Mouse (Mus musculus) intestine, embryonic 14.5 days (tissue): ENCODE data around the gene Nrcam. TPM values are rescaled to one million over a fixed set of nuclear protein-coding genes. Genes with fewer than 3 reads are reported as not detected.
A peak's percentile ranks its signal among the peaks of the same experiment; 100 is the strongest.
"Not testable (repeated sequence)": the region's sequence is repeated elsewhere in the genome, so short reads cannot be mapped to it uniquely, and the experiment has no call there.

Source experiments
- ATAC-seq: fragments of 200-750 bp; cut with Nextera tagmentation; replicated peaks from 2 replicates; pipeline ENCODE4 v1.8.0; 2017; ENCODE audit warnings: low read depth, moderate number of reproducible peaks, moderate TSS enrichment, moderate library complexity; ENCODE audit not compliant: low FRiP score, low TSS enrichment
- DNase-seq: peaks from one replicate; pipeline ENCODE4 v3.0.0-alpha.2; 2018; ENCODE audit warnings: low spot score
- H3K27ac ChIP-seq: fragments of 300-500 bp; sonication (generic); 2 replicates; pipeline ENCODE4 v1.5.1; 2014; ENCODE audit warnings: low read depth, mild to moderate bottlenecking, control low read depth
- H3K27me3 ChIP-seq: fragments of 300-500 bp; sonication (generic); replicated peaks from 2 replicates; pipeline ENCODE4 v1.6.1; 2014; ENCODE audit warnings: low read length, control low read depth; ENCODE audit not compliant: control insufficient read depth, insufficient read depth
- H3K36me3 ChIP-seq: fragments of 300-500 bp; sonication (generic); 2 replicates; pipeline ENCODE4 v1.6.1; 2014; ENCODE audit warnings: low read length, control low read depth; ENCODE audit not compliant: control insufficient read depth, insufficient read depth
- H3K4me1 ChIP-seq: fragments of 300-500 bp; sonication (generic); replicated peaks from 2 replicates; pipeline ENCODE4 v1.6.1; 2014; ENCODE audit warnings: low read length, control low read depth, mixed read lengths; ENCODE audit not compliant: control insufficient read depth, insufficient read depth
- H3K4me2 ChIP-seq: fragments of 300-500 bp; sonication (generic); 2 replicates; pipeline ENCODE4 v1.6.1; 2014; ENCODE audit warnings: low read length
- H3K4me3 ChIP-seq: fragments of 300-500 bp; sonication (generic); 2 replicates; pipeline ENCODE4 v1.5.1; 2014; ENCODE audit warnings: low read depth, low read length, control low read depth, mixed read lengths
- H3K9ac ChIP-seq: fragments of 300-500 bp; sonication (generic); 2 replicates; pipeline ENCODE4 v1.6.1; 2014; ENCODE audit warnings: mild to moderate bottlenecking, low read length
- H3K9me3 ChIP-seq: fragments of 300-500 bp; sonication (generic); 2 replicates; pipeline ENCODE4 v1.6.1; 2016; ENCODE audit warnings: low read length, control low read depth; ENCODE audit not compliant: control insufficient read depth
- WGBS: fragments of 180-500 bp; shearing (Covaris S2); extraction: QIAGEN DNeasy Blood & Tissue Kit; methylation state at CpG from one replicate; pipeline ENCODE4 v1.1.7; 2014; 5-methylcytosine and 5-hydroxymethylcytosine counted together
- polyA plus RNA-seq: library from polyadenylated mRNA; unstranded; fragments of >200 nt; fragmentation: Nextera tagmentation; extraction: Ambion mirVana; gene quantifications from 2 replicates; pipeline ENCODE4 v1.2.1, GENCODE M21; 2014

The Nrcam gene
- 5.2 and 6.5 TPM in 2 replicates for polyA plus RNA-seq

- no peak within 1 kb of the TSS for H3K27ac ChIP-seq
- peaks cover 7% of the 10 kb centered on the region for H3K4me1 ChIP-seq
- 2% methylated on average over 64 of the region's 74 CpGs for WGBS
- H3K36me3 ChIP-seq = no peaks in the 10 kb centered on the region
- DNase-seq = peak; percentile 86
- peak within 1 kb of the TSS; percentile 58 for H3K4me3 ChIP-seq
- peak; percentile 82 for ATAC-seq
- peak within 1 kb of the TSS; percentile 100 for H3K4me2 ChIP-seq
- peaks cover 18% of the 10 kb centered on the region for H3K27me3 ChIP-seq
- H3K9me3 ChIP-seq = no peaks in the 10 kb centered on the region
- H3K9ac ChIP-seq = peak within 1 kb of the TSS; percentile 35; the same call in 1 of the 2 replicates
Measured at GRCm38 (mm10) chr12:44328381-44329315, at the start of gene Nrcam. Gene Nrcam, plus strand, starts transcription at chr12:44328885.

GRCm38 (mm10) chr12:44280147-44280546 is 48.5 kb upstream of the Nrcam start:
- H3K4me2 ChIP-seq, H3K9me3 ChIP-seq, H3K27me3 ChIP-seq, H3K4me3 ChIP-seq, H3K36me3 ChIP-seq, ATAC-seq, H3K27ac ChIP-seq, H3K4me1 ChIP-seq, H3K9ac ChIP-seq, DNase-seq: not testable (repeated sequence)
- 66% methylated on average over 2 of the region's 2 CpGs for WGBS

- H3K9ac ChIP-seq = no peak overlapping the region
- 75% methylated on average over 3 of the region's 3 CpGs for WGBS
- no peak overlapping the region for H3K4me2 ChIP-seq
- DNase-seq (no peak), ATAC-seq (peak; percentile 76; the same call in 1 of the 2 replicates)
- H3K4me1 ChIP-seq = no peaks in the 10 kb centered on the region
- no peaks in the 10 kb centered on the region for H3K9me3 ChIP-seq
- peaks cover 14% of the 10 kb centered on the region; the same call in 1 of the 2 replicates for H3K36me3 ChIP-seq
- no peak overlapping the region for H3K27ac ChIP-seq
- no peak overlapping the region for H3K4me3 ChIP-seq
- no peaks in the 10 kb centered on the region for H3K27me3 ChIP-seq
Measured at GRCm38 (mm10) chr12:44281534-44281933, 47.2 kb upstream of the Nrcam start.

- Histone ChIP-seq H3K4me1 (no peaks in the 10 kb centered on the region), H3K27me3 (no peaks in the 10 kb centered on the region), H3K4me2 (no peak overlapping the region), H3K36me3 (peaks cover 17% of the 10 kb centered on the region; the same call in 1 of the 2 replicates), H3K9ac (no peak overlapping the region), H3K27ac (no peak overlapping the region), H3K4me3 (no peak overlapping the region), H3K9me3 (no peaks in the 10 kb centered on the region)
- no peak for ATAC-seq
- WGBS = 48% methylated on average over 9 of the region's 9 CpGs
- no peak for DNase-seq
Measured at GRCm38 (mm10) chr12:44283378-44283777, 45.3 kb upstream of the Nrcam start.

- WGBS = 96% methylated on average over 8 of the region's 8 CpGs
- H3K36me3 ChIP-seq = peaks cover 36% of the 10 kb centered on the region; the same call in 1 of the 2 replicates
- no peaks in the 10 kb centered on the region for H3K9me3 ChIP-seq
- DNase-seq = no peak
- H3K27me3 ChIP-seq = no peaks in the 10 kb centered on the region
- no peak overlapping the region for H3K27ac ChIP-seq
- H3K4me2 ChIP-seq = no peak overlapping the region
- no peak for ATAC-seq
- no peak overlapping the region for H3K9ac ChIP-seq
- no peaks in the 10 kb centered on the region for H3K4me1 ChIP-seq
- no peak overlapping the region for H3K4me3 ChIP-seq
Measured at GRCm38 (mm10) chr12:44286992-44287391, 41.7 kb upstream of the Nrcam start.

- no peaks in the 10 kb centered on the region for H3K9me3 ChIP-seq
- no peak overlapping the region for H3K9ac ChIP-seq
- H3K4me1 ChIP-seq = no peaks in the 10 kb centered on the region
- no peak overlapping the region for H3K4me2 ChIP-seq
- no peak overlapping the region for H3K4me3 ChIP-seq
- peaks cover 25% of the 10 kb centered on the region; the same call in 1 of the 2 replicates for H3K36me3 ChIP-seq
- ATAC-seq (no peak), DNase-seq (peak; percentile 58)
- no peak overlapping the region for H3K27ac ChIP-seq
- no peaks in the 10 kb centered on the region for H3K27me3 ChIP-seq
Measured at GRCm38 (mm10) chr12:44292281-44292680, 36.4 kb upstream of the Nrcam start.

GRCm38 (mm10) chr12:44300793-44301192 is 27.9 kb upstream of the Nrcam start:
- H3K4me3 ChIP-seq = no peak overlapping the region
- peaks cover 21% of the 10 kb centered on the region; the same call in 1 of the 2 replicates for H3K36me3 ChIP-seq
- H3K9ac ChIP-seq = no peak overlapping the region
- ATAC-seq (no peak), DNase-seq (no peak)
- no peaks in the 10 kb centered on the region for H3K4me1 ChIP-seq
- H3K4me2 ChIP-seq = no peak overlapping the region
- H3K27me3 ChIP-seq = no peaks in the 10 kb centered on the region
- no peak overlapping the region for H3K27ac ChIP-seq
- no peaks in the 10 kb centered on the region for H3K9me3 ChIP-seq

- Histone ChIP-seq H3K4me3 (no peak overlapping the region), H3K36me3 (peaks cover 27% of the 10 kb centered on the region), H3K9me3 (no peaks in the 10 kb centered on the region), H3K27ac (no peak overlapping the region), H3K4me1 (no peaks in the 10 kb centered on the region), H3K4me2 (no peak overlapping the region), H3K27me3 (no peaks in the 10 kb centered on the region), H3K9ac (no peak overlapping the region)
- WGBS = 93% methylated on average over 1 of the region's 1 CpGs
- DNase-seq (no peak), ATAC-seq (no peak)
Measured at GRCm38 (mm10) chr12:44304012-44304411, 24.7 kb upstream of the Nrcam start.
